Mouse (Mus musculus): Measurements from ENCODE around the gene Lrriq4.

Lrriq4 gene

DNA sequence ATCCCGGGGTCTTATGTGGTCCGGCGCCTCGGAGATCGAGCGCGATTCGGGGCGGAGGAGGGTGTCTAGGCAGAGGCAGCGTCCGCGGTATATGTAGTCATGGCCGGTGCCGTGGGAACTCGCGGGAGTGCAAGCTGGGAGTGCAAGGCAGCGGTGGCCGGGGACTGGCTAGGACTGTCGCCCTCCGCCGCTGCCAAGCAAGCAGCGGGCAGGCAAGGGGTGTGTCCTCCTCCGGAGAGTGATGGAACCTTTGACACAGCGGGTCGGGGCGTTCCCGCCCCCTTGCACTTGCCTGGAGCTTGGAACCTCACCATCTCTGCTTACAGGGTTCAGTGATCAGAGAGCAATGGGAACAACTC is 41.6 kb upstream of the Lrriq4 start:
- peaks cover 25% of the 10 kb centered on the region for H3K27me3 ChIP-seq (ENCODE audit: insufficient read depth, low read length)
- peaks cover 45% of the 10 kb centered on the region for H3K4me1 ChIP-seq (replicated peaks; ENCODE audit: low read depth, low read length)
- peaks cover 36% of the 10 kb centered on the region for H3K36me3 ChIP-seq (ENCODE audit: insufficient read depth, low read length)
- no peaks in the 10 kb centered on the region for H3K9me3 ChIP-seq (ENCODE audit: low read length)
- no peak for TF ChIP-seq NANOG (IDR thresholded peaks at IDR 0.05; ENCODE audit: borderline replicate concordance, low read length)
- no peak for TF ChIP-seq CTCF (conservative IDR thresholded peaks at IDR 0.05; ENCODE audit: low read length)
- no peak for TF ChIP-seq POU5F1 (IDR thresholded peaks at IDR 0.05; ENCODE audit: borderline replicate concordance, low read length)
- H3K4me3 ChIP-seq (replicated peaks; ENCODE audit: low read length): peak overlapping the region; percentile 99

DNA sequence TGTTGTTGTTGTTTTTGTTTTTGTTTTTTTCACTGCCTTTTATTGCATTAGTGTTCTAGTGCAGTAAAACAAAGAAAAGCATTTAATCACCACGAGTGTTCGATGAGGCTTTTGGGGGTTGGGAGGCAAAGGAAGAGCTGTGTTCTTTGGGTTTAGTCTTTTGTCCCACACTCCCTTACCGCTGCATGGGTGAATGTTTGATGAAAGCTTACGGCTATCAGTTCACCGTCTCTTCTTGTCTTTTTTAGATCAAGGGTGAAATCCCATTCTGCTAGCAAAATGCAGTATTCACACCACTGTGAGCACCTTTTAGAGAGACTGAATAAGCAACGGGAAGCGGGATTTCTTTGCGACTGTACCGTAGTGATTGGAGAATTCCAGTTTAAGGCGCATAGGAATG is 41.1 kb upstream of the Lrriq4 start:
- H3K4me3 ChIP-seq (replicated peaks; ENCODE audit: low read length): peak overlapping the region; percentile 99
- peaks cover 41% of the 10 kb centered on the region for H3K36me3 ChIP-seq (ENCODE audit: insufficient read depth, low read length)
- TF ChIP-seq POU5F1 (IDR thresholded peaks at IDR 0.05; ENCODE audit: borderline replicate concordance, low read length) (no peak), NANOG (IDR thresholded peaks at IDR 0.05; ENCODE audit: borderline replicate concordance, low read length) (no peak), CTCF (conservative IDR thresholded peaks at IDR 0.05; ENCODE audit: low read length) (no peak)
- H3K9me3 ChIP-seq (ENCODE audit: low read length): no peaks in the 10 kb centered on the region
- H3K4me1 ChIP-seq (replicated peaks; ENCODE audit: low read depth, low read length): peaks cover 48% of the 10 kb centered on the region
- H3K27me3 ChIP-seq (ENCODE audit: insufficient read depth, low read length): peaks cover 20% of the 10 kb centered on the region

DNA sequence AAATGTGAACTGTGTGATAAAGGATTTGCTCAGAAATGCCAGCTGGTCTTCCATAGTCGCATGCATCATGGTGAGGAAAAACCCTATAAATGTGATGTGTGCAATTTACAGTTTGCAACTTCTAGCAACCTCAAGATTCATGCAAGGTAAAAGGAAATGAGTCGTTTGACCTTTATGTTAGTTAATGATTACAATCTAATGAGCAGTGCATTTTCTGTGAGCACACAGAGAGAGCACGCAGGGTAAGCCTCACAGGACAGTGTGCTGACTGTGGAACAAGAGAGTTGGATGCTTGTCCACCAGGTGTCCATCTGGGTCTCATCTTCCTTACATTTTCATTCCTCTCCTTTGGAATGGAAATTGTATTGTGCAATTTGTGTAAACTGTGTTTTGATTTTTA is 35.3 kb upstream of the Lrriq4 start:
- H3K27me3 ChIP-seq (ENCODE audit: insufficient read depth, low read length): no peaks in the 10 kb centered on the region
- no peaks in the 10 kb centered on the region for H3K9me3 ChIP-seq (ENCODE audit: low read length)
- peaks cover 55% of the 10 kb centered on the region for H3K4me1 ChIP-seq (replicated peaks; ENCODE audit: low read depth, low read length)
- H3K4me3 ChIP-seq (replicated peaks; ENCODE audit: low read length): no peak overlapping the region
- peaks cover 87% of the 10 kb centered on the region for H3K36me3 ChIP-seq (ENCODE audit: insufficient read depth, low read length)
- no peak for TF ChIP-seq POU5F1 (IDR thresholded peaks at IDR 0.05; ENCODE audit: borderline replicate concordance, low read length)
- TF ChIP-seq CTCF (conservative IDR thresholded peaks at IDR 0.05; ENCODE audit: low read length): no peak
- TF ChIP-seq NANOG (IDR thresholded peaks at IDR 0.05; ENCODE audit: borderline replicate concordance, low read length): no peak

DNA sequence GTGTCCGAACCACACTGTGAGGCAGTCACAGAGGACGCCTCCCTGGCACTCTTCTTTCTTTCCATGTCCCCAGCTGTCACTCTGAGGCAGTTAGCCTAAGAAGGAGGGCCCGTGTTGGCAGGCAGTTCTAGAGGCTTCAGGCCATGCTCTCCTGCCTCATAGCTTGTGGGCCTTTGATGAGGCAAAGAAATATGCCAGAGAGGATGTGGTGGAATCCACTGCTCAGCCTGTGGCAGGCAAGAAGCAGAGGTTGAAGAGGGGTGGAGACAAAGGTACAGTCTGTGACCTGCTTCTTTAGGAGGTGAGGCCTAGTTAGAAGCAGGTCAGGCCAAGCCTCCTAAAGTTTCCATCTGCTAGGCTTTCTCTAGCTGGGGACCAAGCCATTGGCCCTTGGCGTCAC is 33.4 kb upstream of the Lrriq4 start:
- Histone ChIP-seq H3K27me3 (ENCODE audit: insufficient read depth, low read length) (no peaks in the 10 kb centered on the region), H3K9me3 (ENCODE audit: low read length) (no peaks in the 10 kb centered on the region), H3K36me3 (ENCODE audit: insufficient read depth, low read length) (peaks cover 87% of the 10 kb centered on the region), H3K4me1 (replicated peaks; ENCODE audit: low read depth, low read length) (peaks cover 52% of the 10 kb centered on the region), H3K4me3 (replicated peaks; ENCODE audit: low read length) (no peak overlapping the region)
- TF ChIP-seq POU5F1 (IDR thresholded peaks at IDR 0.05; ENCODE audit: borderline replicate concordance, low read length) (no peak), NANOG (IDR thresholded peaks at IDR 0.05; ENCODE audit: borderline replicate concordance, low read length) (no peak), CTCF (conservative IDR thresholded peaks at IDR 0.05; ENCODE audit: low read length) (no peak)

DNA sequence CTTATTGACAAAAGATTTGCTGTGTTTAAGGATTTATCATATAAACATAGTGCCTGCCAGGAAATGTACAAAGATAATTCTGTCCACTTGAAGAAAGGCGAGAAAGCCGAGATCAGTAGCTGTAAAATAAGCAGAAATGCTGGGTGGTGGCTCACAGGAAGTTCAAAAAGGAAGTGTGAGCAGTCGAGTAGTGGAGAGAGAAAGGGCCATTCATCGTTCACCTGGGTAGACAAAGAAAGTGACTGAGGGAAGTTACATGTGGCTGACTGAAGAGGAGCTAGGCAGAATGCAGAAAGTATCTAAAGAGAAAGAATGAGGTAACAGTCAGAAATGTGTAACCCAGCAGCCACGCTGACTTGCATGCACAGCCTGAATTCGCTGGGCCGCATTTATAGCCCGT is 24.2 kb upstream of the Lrriq4 start:
- no peaks in the 10 kb centered on the region for H3K27me3 ChIP-seq (ENCODE audit: insufficient read depth, low read length)
- peaks cover 57% of the 10 kb centered on the region for H3K4me1 ChIP-seq (replicated peaks; ENCODE audit: low read depth, low read length)
- no peaks in the 10 kb centered on the region for H3K9me3 ChIP-seq (ENCODE audit: low read length)
- H3K4me3 ChIP-seq (replicated peaks; ENCODE audit: low read length): peak overlapping the region; percentile 5; the same call in 1 of the 2 replicates
- H3K36me3 ChIP-seq (ENCODE audit: insufficient read depth, low read length): peaks cover 74% of the 10 kb centered on the region
- TF ChIP-seq CTCF (conservative IDR thresholded peaks at IDR 0.05; ENCODE audit: low read length) (no peak), POU5F1 (IDR thresholded peaks at IDR 0.05; ENCODE audit: borderline replicate concordance, low read length) (no peak), NANOG (IDR thresholded peaks at IDR 0.05; ENCODE audit: borderline replicate concordance, low read length) (no peak)

DNA sequence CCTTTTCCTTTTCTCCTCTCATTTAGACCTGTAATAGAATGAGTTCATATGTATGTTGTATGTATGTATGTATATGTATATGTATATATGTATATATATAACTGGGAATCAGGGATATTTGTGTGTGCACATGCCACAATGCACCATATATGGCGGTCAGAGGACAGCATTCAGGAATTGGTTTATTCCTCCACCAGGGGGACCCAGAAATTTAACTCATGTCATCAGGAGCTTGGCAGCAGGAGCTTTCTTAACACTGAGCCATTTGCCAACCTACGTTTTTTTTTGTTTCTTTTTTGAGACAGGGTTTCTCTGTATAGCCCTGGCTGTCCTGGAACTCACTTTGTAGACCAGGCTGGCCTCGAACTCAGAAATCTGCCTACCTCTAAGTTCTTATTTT is 10.6 kb upstream of the Lrriq4 start:
- H3K9me3 ChIP-seq (ENCODE audit: low read length): peaks cover 5% of the 10 kb centered on the region; the same call in 1 of the 2 replicates
- TF ChIP-seq NANOG (IDR thresholded peaks at IDR 0.05; ENCODE audit: borderline replicate concordance, low read length): no peak
- TF ChIP-seq CTCF (conservative IDR thresholded peaks at IDR 0.05; ENCODE audit: low read length): peak; percentile 35
- peaks cover 86% of the 10 kb centered on the region for H3K36me3 ChIP-seq (ENCODE audit: insufficient read depth, low read length)
- no peak overlapping the region for H3K4me3 ChIP-seq (replicated peaks; ENCODE audit: low read length)
- H3K27me3 ChIP-seq (ENCODE audit: insufficient read depth, low read length): no peaks in the 10 kb centered on the region
- no peaks in the 10 kb centered on the region for H3K4me1 ChIP-seq (replicated peaks; ENCODE audit: low read depth, low read length)

DNA sequence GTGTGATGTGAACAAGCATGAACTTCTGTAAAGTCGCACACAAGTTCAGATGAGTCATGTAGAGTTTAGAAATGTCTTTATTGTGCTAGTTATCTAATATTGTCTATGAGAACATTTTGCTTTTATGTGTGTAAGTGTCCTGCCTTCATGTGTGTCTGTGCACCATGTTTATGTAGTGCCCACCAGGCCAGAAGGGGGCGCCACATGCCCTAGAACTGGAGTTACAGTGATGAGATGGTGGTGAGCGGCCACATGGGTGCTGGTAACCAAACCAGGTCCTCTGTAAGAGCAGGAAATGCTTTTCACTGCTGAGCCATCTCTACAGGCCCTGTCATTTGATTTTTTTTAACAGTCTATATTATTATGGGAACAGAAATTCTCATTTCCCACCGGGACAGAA is 8.7 kb upstream of the Lrriq4 start:
- peak; percentile 40; the same call in 1 of the 2 replicates for TF ChIP-seq CTCF (conservative IDR thresholded peaks at IDR 0.05; ENCODE audit: low read length)
- no peak for TF ChIP-seq POU5F1 (IDR thresholded peaks at IDR 0.05; ENCODE audit: borderline replicate concordance, low read length)
- TF ChIP-seq NANOG (IDR thresholded peaks at IDR 0.05; ENCODE audit: borderline replicate concordance, low read length): no peak
- Histone ChIP-seq H3K4me3 (replicated peaks; ENCODE audit: low read length) (no peak overlapping the region), H3K4me1 (replicated peaks; ENCODE audit: low read depth, low read length) (peaks cover 4% of the 10 kb centered on the region; the same call in 1 of the 2 replicates), H3K27me3 (ENCODE audit: insufficient read depth, low read length) (no peaks in the 10 kb centered on the region), H3K36me3 (ENCODE audit: insufficient read depth, low read length) (peaks cover 85% of the 10 kb centered on the region), H3K9me3 (ENCODE audit: low read length) (peaks cover 5% of the 10 kb centered on the region; the same call in 1 of the 2 replicates)

DNA sequence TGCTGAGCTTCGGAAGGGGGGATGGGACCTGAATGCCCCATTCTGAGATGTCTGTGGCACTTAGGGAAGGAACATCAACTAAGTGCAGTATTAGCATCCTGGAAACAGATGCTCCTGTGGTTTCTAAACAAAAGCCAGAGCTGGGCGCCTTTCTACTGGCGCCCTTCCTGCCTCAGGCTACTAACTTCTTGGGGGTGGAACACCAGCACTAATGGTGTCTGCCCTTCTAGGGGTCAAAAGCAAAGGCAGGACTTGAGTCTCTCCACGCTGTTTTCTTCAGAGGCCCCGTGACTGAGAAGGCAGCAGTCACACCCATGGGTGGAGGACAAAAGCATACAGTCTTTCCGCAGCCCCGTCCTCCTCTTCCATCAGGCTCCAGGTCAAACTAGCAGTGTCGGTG is 2.5 kb downstream of the Lrriq4 start:
- Histone ChIP-seq H3K4me3 (replicated peaks; ENCODE audit: low read length) (peak overlapping the region; percentile 86), H3K9me3 (ENCODE audit: low read length) (no peaks in the 10 kb centered on the region), H3K27me3 (ENCODE audit: insufficient read depth, low read length) (no peaks in the 10 kb centered on the region), H3K4me1 (replicated peaks; ENCODE audit: low read depth, low read length) (peaks cover 65% of the 10 kb centered on the region), H3K36me3 (ENCODE audit: insufficient read depth, low read length) (peaks cover 37% of the 10 kb centered on the region)
- TF ChIP-seq POU5F1 (IDR thresholded peaks at IDR 0.05; ENCODE audit: borderline replicate concordance, low read length) (no peak), NANOG (IDR thresholded peaks at IDR 0.05; ENCODE audit: borderline replicate concordance, low read length) (peak; percentile 91)

DNA sequence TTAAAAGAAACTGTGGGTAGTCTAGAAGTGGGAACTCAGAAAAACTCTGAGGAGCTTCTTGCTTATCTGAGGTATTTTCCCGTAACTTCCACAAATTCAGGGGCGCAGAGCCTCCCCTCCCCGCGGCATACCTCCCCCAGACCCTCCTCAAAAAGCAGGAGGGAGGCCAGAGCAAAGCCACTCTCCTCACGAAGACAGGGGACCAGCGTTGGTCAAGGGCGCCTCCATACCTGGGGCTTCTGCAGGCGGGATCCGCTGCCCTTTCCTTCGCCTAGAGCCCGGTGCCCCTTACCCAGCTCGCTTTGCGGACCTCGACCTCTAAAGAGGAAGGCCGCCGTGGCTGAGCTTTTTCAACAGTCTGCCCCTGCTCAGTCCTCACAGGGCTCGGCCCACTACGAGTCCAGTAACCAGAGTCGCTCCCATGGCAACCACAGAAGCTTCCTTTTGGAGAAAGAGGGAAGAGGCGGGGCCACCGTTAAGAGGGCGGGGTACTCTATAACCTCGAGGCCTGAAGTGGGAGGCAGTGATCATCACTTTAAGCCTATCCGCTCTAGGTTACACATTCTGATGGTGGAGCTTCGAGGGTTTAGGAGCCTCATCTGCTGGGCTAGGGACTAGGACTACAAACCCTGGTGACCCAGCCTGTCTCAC is 3.3 kb downstream of the Lrriq4 start, which contains the start of gene Lrrc34:
TSS of gene Lrrc34 (minus strand) at position 430 of the 651 bp plus-strand sequence.
- Histone ChIP-seq H3K27me3 (ENCODE audit: insufficient read depth, low read length) (no peaks in the 10 kb centered on the region), H3K36me3 (ENCODE audit: insufficient read depth, low read length) (peaks cover 29% of the 10 kb centered on the region), H3K9me3 (ENCODE audit: low read length) (no peaks in the 10 kb centered on the region), H3K4me1 (replicated peaks; ENCODE audit: low read depth, low read length) (peaks cover 73% of the 10 kb centered on the region), H3K4me3 (replicated peaks; ENCODE audit: low read length) (peak within 1 kb of the TSS; percentile 86)
- TF ChIP-seq CTCF (conservative IDR thresholded peaks at IDR 0.05; ENCODE audit: low read length): no peak
- TF ChIP-seq POU5F1 (IDR thresholded peaks at IDR 0.05; ENCODE audit: borderline replicate concordance, low read length): no peak
- no peak for TF ChIP-seq NANOG (IDR thresholded peaks at IDR 0.05; ENCODE audit: borderline replicate concordance, low read length)
